Mouse (Mus musculus): Measurements from ENCODE around the gene Oxld1.

- TF ChIP-seq CTCF (conservative IDR thresholded peaks at IDR 0.05 in 1 of 2, IDR thresholded peaks at IDR 0.05 in 1 of 2; ENCODE audit: low read depth in 2 of 2, low read length in 2 of 2) (peak; percentile 60 to 71), MEF2A (IDR thresholded peaks at IDR 0.05; ENCODE audit: borderline replicate concordance, low read depth, low read length) (no peak), TBP (conservative IDR thresholded peaks at IDR 0.05; ENCODE audit: low read depth, low read length) (no peak), EP300 (IDR thresholded peaks at IDR 0.05; ENCODE audit: low read length) (no peak), RCOR1 (conservative IDR thresholded peaks at IDR 0.05; ENCODE audit: low read depth, low read length) (no peak), ZC3H11A (IDR thresholded peaks at IDR 0.05; ENCODE audit: low read depth, low read length) (no peak), TCF12 (IDR thresholded peaks at IDR 0.05; ENCODE audit: low read depth, low read length) (no peak), ZKSCAN1 (IDR thresholded peaks at IDR 0.05; ENCODE audit: borderline replicate concordance, low read depth, low read length) (no peak), RAD21 (IDR thresholded peaks at IDR 0.05; ENCODE audit: low read depth, low read length) (peak; percentile 21), POLR2A (IDR thresholded peaks at IDR 0.05; ENCODE audit: low read depth, low read length) (0 out of 2 replicates have a peak, but pooled peaks have one; percentile 12), JUN (IDR thresholded peaks at IDR 0.05; ENCODE audit: insufficient read depth, low read depth, low read length) (no peak), NRF1 (IDR thresholded peaks at IDR 0.05; ENCODE audit: low read depth, low read length) (no peak)
Observed at GRCm38 (mm10) chr11:120458847-120459597, 1.2 kb upstream of the Oxld1 start.

Data from CH12.LX (cell line).